Mouse (Mus musculus) heart, embryonic 15.5 days (tissue): ENCODE measurements around the gene Tmem121. TPM values are rescaled to one million over a fixed set of nuclear protein-coding genes. Genes with fewer than 3 reads are reported as not detected.

Source experiments
- ATAC-seq: fragments of 200-750 bp; cut with Nextera tagmentation; replicated peaks from 2 replicates; pipeline ENCODE4 v1.8.0; 2017; ENCODE audit warnings: low read depth, moderate TSS enrichment; ENCODE audit not compliant: insufficient number of reproducible peaks, insufficient read depth, low FRiP score
- H3K27ac ChIP-seq: fragments of 300-500 bp; sonication (generic); 2 replicates; pipeline ENCODE4 v1.5.1; 2015; ENCODE audit warnings: mild to moderate bottlenecking, inconsistent platforms
- H3K27me3 ChIP-seq: fragments of 300-500 bp; sonication (generic); 2 replicates; pipeline ENCODE4 v1.6.1; 2015; ENCODE audit warnings: inconsistent platforms
- H3K36me3 ChIP-seq: fragments of 300-500 bp; sonication (generic); 2 replicates; pipeline ENCODE4 v1.6.1; 2015; ENCODE audit warnings: mild to moderate bottlenecking, inconsistent platforms
- H3K4me1 ChIP-seq: fragments of 300-500 bp; sonication (generic); replicated peaks from 2 replicates; pipeline ENCODE4 v1.6.1; 2015; ENCODE audit warnings: inconsistent platforms
- H3K4me2 ChIP-seq: fragments of 300-500 bp; sonication (generic); 2 replicates; pipeline ENCODE4 v1.6.1; 2015; ENCODE audit warnings: inconsistent platforms, mild to moderate bottlenecking, moderate library complexity
- H3K4me3 ChIP-seq: fragments of 300-500 bp; sonication (generic); 2 replicates; pipeline ENCODE4 v1.5.1; 2015; ENCODE audit warnings: mild to moderate bottlenecking, inconsistent platforms
- H3K9ac ChIP-seq: fragments of 300-500 bp; sonication (generic); 2 replicates; pipeline ENCODE4 v1.6.1; 2015; ENCODE audit warnings: mild to moderate bottlenecking, inconsistent platforms
- H3K9me3 ChIP-seq: fragments of 300-500 bp; sonication (generic); replicated peaks from 2 replicates; pipeline ENCODE4 v1.6.1; 2016; ENCODE audit warnings: inconsistent platforms
- WGBS: fragments of 180-500 bp; shearing (Covaris S2); methylation state at CpG from one replicate; pipeline ENCODE4 v1.1.7; 2015; ENCODE audit warnings: mixed read lengths; 5-methylcytosine and 5-hydroxymethylcytosine counted together
- polyA plus RNA-seq: library from polyadenylated mRNA; unstranded; fragments of >200 nt; fragmentation: Nextera tagmentation; extraction: Ambion mirVana; gene quantifications from 2 replicates; pipeline ENCODE4 v1.2.1, GENCODE M21; 2015

The Tmem121 gene
- polyA plus RNA-seq, 1 experiment from 2014 or later, result 2.0 TPM

DNA sequence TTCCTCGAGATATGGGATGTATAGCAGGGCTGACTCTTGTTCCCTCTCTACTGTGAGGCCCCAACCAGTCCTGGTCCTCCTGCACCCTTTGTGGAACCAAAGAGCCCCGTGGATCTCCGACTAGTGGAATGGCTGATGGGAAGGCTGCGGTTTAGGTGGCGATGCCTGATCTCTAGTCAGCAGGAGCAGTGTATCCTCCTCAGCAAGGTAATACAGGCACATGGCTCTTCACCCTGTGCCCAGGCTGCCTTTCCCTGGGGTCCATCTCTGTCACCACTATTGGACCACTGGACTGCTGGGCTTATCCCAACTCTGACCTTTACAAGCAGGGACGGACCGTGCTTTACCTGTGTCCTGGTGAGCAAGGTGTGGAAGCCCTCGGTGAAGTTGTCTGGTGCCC lies 28.2 kb upstream of the Tmem121 start:
- H3K9me3 ChIP-seq, result no peaks in the 10 kb centered on the region
- WGBS, result 88% methylated on average over 8 of the region's 8 CpGs
- no peak overlapping the region for H3K27ac ChIP-seq
- peak overlapping the region; percentile 90; the same call in 1 of the 2 replicates for H3K4me2 ChIP-seq
- no peak for ATAC-seq
- H3K36me3 ChIP-seq, result no peaks in the 10 kb centered on the region; the same call in 1 of the 2 replicates
- no peak overlapping the region for H3K9ac ChIP-seq
- H3K27me3 ChIP-seq, result no peaks in the 10 kb centered on the region
- H3K4me1 ChIP-seq, result peaks cover 36% of the 10 kb centered on the region
- peak overlapping the region; percentile 69 for H3K4me3 ChIP-seq

DNA sequence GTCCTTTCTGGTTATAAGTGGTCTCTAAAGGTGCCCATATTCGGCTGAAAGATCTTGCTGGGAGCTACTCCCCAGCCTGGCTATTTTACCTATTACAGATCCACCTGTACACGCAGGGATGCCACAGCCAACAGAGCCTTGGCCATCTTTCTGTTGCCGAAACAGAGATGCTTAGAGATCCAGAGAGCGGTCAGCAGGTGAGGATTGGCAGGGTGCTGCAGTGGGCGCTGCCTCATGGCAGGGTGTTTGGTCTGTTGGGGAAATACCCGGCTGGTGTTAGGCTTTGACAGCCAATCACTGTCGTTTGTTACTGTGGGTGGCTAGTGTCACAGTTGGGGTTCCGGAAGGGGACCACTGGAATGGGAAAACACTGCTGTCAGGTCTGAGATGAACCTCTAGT lies 27.8 kb upstream of the Tmem121 start:
- WGBS, result 88% methylated on average over 8 of the region's 8 CpGs
- ATAC-seq, result no peak
- H3K4me1 ChIP-seq, result peaks cover 32% of the 10 kb centered on the region
- H3K4me2 ChIP-seq, result peak overlapping the region; percentile 90; the same call in 1 of the 2 replicates
- H3K4me3 ChIP-seq, result peak overlapping the region; percentile 69; the same call in 1 of the 2 replicates
- no peaks in the 10 kb centered on the region for H3K9me3 ChIP-seq
- H3K27me3 ChIP-seq, result no peaks in the 10 kb centered on the region
- H3K9ac ChIP-seq, result no peak overlapping the region
- H3K27ac ChIP-seq, result no peak overlapping the region
- H3K36me3 ChIP-seq, result peaks cover 2% of the 10 kb centered on the region

DNA sequence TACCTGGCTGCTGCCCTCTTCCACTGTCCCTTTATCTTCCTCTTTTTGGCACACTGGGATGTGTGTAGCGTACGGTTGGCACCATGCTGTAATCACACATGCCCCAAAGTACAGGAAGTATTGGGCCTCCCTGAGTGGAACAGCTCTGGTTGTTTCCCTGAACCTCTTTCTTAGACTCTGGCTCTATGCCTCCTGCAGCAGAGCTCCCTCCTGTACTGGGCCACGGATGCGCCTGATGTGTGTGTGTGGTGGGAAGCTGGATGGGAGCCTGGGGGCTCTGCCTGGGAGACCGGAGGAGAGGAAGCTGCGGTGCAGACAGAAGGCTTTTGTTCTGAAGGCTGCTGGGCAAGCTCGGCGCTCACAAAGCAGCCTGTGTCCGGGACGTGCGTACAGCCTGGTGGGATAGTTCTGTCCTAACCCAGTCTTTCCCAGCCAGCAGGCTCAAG lies 22.1 kb upstream of the Tmem121 start:
- H3K4me1 ChIP-seq, result no peaks in the 10 kb centered on the region
- no peak overlapping the region for H3K4me3 ChIP-seq
- peak overlapping the region; percentile 12; the same call in 1 of the 2 replicates for H3K27ac ChIP-seq
- no peak overlapping the region for H3K9ac ChIP-seq
- 78% methylated on average over 11 of the region's 11 CpGs for WGBS
- H3K36me3 ChIP-seq, result peaks cover 7% of the 10 kb centered on the region; the same call in 1 of the 2 replicates
- H3K4me2 ChIP-seq, result no peak overlapping the region
- ATAC-seq, result no peak; the same call in 1 of the 2 replicates
- H3K27me3 ChIP-seq, result no peaks in the 10 kb centered on the region
- H3K9me3 ChIP-seq, result no peaks in the 10 kb centered on the region

DNA sequence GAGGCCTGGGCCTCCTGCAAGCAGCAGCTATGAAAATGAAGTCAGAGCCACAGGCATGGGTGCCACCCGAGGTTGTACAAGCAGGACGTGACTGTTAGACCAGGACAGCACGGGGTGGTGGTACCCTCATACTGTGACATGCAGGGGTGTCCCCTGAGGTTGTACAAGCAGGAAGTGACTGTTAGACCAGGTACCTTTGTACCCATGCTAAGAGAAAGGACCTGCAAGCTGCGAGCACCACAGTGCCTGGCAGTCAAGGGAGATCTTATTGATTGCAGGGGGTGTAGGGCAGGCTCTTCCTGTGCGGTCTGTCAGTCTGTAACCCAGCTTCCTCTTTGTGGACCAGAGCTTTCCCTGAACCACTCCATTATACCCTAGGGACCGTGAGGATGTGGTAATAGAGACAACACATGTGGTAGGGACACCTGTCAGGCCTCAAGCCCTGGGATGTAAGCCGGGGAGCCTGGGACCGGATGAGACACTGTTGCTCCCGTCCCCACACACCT lies 17.6 kb upstream of the Tmem121 start:
- Histone ChIP-seq H3K9me3 (no peaks in the 10 kb centered on the region), H3K4me2 (no peak overlapping the region), H3K4me3 (no peak overlapping the region), H3K4me1 (peaks cover 2% of the 10 kb centered on the region; the same call in 1 of the 2 replicates), H3K9ac (no peak overlapping the region), H3K36me3 (peaks cover 4% of the 10 kb centered on the region; the same call in 1 of the 2 replicates), H3K27me3 (no peaks in the 10 kb centered on the region), H3K27ac (no peak overlapping the region)
- ATAC-seq, result peak; percentile 56; the same call in 1 of the 2 replicates
- 72% methylated on average over 9 of the region's 9 CpGs for WGBS

DNA sequence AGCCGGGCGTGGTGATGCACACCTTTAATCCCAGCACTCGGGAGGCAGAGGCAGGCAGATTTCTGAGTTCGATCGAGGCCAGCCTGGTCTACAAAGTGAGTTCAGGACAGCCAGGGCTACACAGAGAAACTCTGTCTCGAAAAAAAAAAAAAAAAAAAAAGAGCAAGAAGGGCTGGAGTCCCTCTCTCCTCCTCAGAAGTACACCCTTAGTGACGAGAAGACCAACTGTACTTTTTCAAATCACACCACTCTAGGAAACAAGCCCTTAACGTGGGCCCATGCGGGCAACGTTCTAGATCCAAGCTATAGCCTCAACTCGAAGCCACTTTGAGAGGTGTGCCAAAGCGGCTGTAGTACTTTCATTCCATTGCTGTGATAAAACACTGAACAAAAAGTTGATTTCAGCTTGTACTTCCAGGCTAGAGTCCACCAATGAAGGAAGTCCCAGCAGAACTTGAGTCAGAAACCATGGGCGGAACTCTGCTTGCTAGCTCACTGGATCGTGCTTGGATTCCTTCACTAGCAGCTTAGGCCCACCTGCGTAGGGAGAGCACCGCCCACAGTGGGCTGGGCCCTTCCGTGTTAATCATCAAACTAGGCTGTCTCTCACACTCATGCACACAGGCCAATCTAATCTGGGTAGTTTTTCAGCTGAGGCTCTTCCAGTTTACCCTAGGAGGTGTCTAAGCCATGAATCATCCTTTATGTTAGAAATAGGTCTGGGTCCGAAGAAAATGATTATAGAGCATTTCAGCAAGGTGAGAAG lies 8.6 kb upstream of the Tmem121 start:
- Histone ChIP-seq H3K27me3 (no peaks in the 10 kb centered on the region), H3K9ac (no peak overlapping the region), H3K9me3 (no peaks in the 10 kb centered on the region), H3K4me1 (no peaks in the 10 kb centered on the region), H3K4me2 (no peak overlapping the region), H3K36me3 (no peaks in the 10 kb centered on the region), H3K27ac (no peak overlapping the region), H3K4me3 (no peak overlapping the region)
- 82% methylated on average over 18 of the region's 18 CpGs for WGBS
- ATAC-seq, result no peak

DNA sequence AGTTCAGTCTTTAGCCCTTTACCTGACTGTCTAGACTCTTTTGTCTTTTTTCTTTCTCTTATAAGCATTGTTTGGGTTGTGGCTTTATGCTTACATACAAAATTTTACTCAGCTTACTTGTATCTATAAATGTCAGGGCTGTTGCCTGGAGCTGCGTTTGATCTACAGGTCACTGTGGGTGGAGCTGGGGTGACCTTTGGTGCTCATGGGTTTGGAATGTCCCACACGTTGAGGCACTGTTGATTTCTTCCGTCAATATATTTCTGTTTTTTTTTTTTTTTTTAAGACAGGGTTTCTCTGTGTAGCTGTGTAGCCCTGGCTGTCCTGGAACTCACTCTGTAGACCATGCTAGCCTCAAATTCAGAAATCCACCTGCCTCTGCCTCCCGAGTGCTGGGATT lies 4.7 kb upstream of the Tmem121 start:
- Histone ChIP-seq H3K27ac (no peak overlapping the region), H3K4me1 (peaks cover 7% of the 10 kb centered on the region), H3K9ac (no peak overlapping the region), H3K4me3 (no peak overlapping the region), H3K36me3 (no peaks in the 10 kb centered on the region), H3K27me3 (peaks cover 26% of the 10 kb centered on the region), H3K4me2 (no peak overlapping the region), H3K9me3 (no peaks in the 10 kb centered on the region)
- ATAC-seq, result no peak
- WGBS, result 50% methylated on average over 4 of the region's 4 CpGs

DNA sequence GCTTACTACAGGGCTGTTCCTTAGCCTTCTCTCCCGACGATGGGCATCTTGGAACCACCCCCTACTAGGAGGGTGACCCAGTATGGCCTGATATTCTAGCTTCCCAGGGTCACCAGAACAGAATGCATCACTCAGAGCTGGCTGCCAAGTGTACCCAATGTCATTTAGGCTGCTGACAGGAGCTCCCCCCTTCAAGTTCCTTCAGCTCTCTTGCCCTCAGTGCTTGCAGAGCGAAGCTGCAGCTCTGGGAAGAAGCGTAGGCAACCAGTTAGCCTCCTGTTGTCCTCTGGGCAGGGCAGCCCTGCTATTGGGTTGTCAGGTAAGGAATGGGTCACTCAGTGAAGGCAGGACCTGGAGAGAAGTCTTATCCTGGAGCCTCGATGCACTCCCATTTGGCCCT lies 785 bp upstream of the Tmem121 start:
- Histone ChIP-seq H3K4me2 (peak overlapping the region; percentile 95; the same call in 1 of the 2 replicates), H3K9ac (no peak overlapping the region), H3K4me1 (peaks cover 30% of the 10 kb centered on the region), H3K4me3 (no peak overlapping the region), H3K9me3 (no peaks in the 10 kb centered on the region), H3K36me3 (no peaks in the 10 kb centered on the region), H3K27ac (no peak overlapping the region), H3K27me3 (peaks cover 57% of the 10 kb centered on the region)
- WGBS, result 58% methylated on average over 5 of the region's 5 CpGs
- ATAC-seq, result no peak

DNA sequence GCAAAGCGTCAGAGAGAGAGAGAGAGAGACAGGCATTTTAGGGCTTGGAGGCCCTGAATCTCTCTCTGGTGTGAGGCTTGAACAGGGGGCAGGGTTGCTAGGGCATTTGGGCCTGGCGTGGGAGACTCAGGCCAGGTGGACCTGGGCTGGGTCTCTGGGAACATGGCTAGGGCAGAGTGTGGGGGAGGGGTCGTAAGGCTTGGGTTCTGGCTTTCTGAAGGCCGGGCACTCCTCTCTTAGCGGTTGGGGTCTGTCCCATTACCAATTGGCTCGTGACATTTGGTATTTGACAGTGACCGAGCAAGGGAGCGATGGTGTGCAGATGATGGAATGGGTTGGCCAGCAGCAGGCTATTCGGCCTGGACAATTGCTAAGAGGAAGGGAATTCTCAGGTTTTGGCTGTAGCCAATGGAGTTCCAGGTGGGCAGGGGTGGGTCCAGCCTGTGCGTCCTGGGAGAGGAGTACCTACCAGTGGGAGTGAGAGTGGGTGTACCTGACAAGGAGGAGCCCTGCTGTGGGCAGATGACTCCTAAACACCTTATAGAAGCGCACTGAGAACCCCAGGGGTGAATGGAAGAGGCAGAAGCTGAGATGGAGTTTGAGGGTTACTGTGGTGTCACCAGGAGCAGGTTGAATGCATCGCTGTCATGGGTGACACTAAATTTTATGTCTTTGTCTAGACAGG lies 738 bp downstream of the Tmem121 start:
- H3K27ac ChIP-seq, result no peak overlapping the region
- peaks cover 57% of the 10 kb centered on the region for H3K27me3 ChIP-seq
- peak overlapping the region; percentile 65 for H3K4me3 ChIP-seq
- peak overlapping the region; percentile 58 for H3K9ac ChIP-seq
- H3K4me2 ChIP-seq, result peak overlapping the region; percentile 95
- H3K4me1 ChIP-seq, result peaks cover 30% of the 10 kb centered on the region
- 40% methylated on average over 12 of the region's 12 CpGs for WGBS
- H3K9me3 ChIP-seq, result no peaks in the 10 kb centered on the region
- H3K36me3 ChIP-seq, result no peaks in the 10 kb centered on the region
- no peak for ATAC-seq

DNA sequence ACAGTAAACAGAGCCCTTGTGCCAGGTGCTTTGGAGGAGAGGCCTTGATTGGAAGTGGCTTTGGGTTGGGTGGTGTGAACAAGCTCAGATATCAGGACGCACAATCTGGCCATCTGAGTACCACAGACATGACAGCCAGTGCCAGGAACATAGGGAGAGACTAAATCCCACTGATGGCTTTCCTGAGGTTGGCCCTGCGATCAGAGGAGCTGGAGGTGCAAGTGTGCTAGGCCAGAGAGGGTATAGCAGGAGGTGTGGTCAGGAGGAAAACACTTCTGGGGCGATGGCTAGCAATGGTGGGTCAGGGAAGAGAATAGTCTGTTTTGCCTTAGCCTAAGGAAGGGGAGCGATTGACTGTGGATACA lies 1.3 kb downstream of the Tmem121 start:
- 47% methylated on average over 4 of the region's 4 CpGs for WGBS
- Histone ChIP-seq H3K4me2 (peak overlapping the region; percentile 95), H3K36me3 (no peaks in the 10 kb centered on the region), H3K27me3 (peaks cover 57% of the 10 kb centered on the region), H3K9ac (no peak overlapping the region), H3K9me3 (no peaks in the 10 kb centered on the region), H3K27ac (no peak overlapping the region), H3K4me3 (peak overlapping the region; percentile 65), H3K4me1 (peaks cover 30% of the 10 kb centered on the region)
- ATAC-seq, result no peak

DNA sequence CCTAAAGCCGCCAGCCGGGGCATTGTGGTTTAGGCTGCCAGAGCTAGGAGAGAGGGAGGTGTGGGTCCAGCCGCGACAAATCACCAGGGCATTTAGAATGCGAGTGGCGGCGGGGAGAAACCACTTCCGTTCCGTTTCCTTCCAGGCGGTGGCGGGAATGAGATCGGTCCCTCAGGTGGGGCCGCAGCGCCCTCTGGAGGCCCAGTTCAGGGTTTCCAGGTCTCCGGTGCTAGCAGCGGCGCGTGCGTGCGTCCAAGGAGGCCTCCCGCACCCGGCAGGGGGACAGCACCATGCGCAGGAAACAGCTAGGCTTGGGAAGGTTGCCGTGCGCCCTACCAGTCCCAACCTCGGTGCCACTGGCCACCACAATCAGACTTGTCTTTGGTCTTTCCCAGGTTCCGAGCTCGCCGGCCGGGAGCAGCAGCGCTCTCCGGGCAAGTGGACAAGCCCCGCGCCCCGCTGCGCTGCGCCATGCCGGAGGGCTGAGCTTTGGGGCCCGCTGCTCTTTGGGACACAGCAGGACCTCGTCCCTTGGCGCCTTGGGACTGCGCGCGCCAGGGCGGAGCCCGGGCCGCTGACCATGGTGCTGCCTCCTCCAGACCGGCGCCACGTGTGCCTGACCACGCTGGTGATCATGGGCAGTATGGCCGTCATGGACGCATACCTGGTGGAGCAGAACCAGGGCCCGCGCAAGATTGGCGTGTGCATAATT lies 2.0 kb downstream of the Tmem121 start:
- Histone ChIP-seq H3K9ac (0 out of 2 replicates have a peak overlapping the region, but pooled peaks have one; percentile 4), H3K9me3 (no peaks in the 10 kb centered on the region), H3K27ac (no peak overlapping the region), H3K4me2 (peak overlapping the region; percentile 95), H3K36me3 (no peaks in the 10 kb centered on the region), H3K4me3 (peak overlapping the region; percentile 65), H3K4me1 (peaks cover 30% of the 10 kb centered on the region), H3K27me3 (peaks cover 57% of the 10 kb centered on the region)
- peak; percentile 70 for ATAC-seq
- WGBS, result 3% methylated on average over 56 of the region's 56 CpGs
